Mouse (Mus musculus) liver, postnatal 0 days (tissue): ENCODE measurements around the gene Sox30. TPM values are rescaled to one million over a fixed set of nuclear protein-coding genes. Genes with fewer than 3 reads are reported as not detected.
A peak's percentile ranks its signal among the peaks of the same experiment; 100 is the strongest.

Source experiments
- ATAC-seq: fragments of 200-750 bp; cut with Nextera tagmentation; 2 replicates; pipeline ENCODE4 v1.8.0; 2017; ENCODE audit warnings: mild to moderate bottlenecking, moderate library complexity
- DNase-seq: peaks from one replicate; pipeline ENCODE4 v3.0.0-alpha.2; 2016
- H3K27ac ChIP-seq: fragments of 300-500 bp; sonication (generic); 2 replicates; pipeline ENCODE4 v1.5.1; 2014; ENCODE audit warnings: antibody characterized with exemption, moderate library complexity, mild to moderate bottlenecking, low read depth
- H3K27me3 ChIP-seq: fragments of 300-500 bp; sonication (generic); 2 replicates; pipeline ENCODE4 v1.6.1; 2014; ENCODE audit warnings: low read length, control low read depth, mixed read lengths; ENCODE audit not compliant: insufficient read depth
- H3K36me3 ChIP-seq: fragments of 300-500 bp; sonication (generic); replicated peaks from 2 replicates; pipeline ENCODE4 v1.6.1; 2014; ENCODE audit warnings: mild to moderate bottlenecking, control low read depth, low read length, moderate library complexity, mixed read lengths; ENCODE audit not compliant: insufficient read depth
- H3K4me1 ChIP-seq: fragments of 300-500 bp; sonication (generic); 2 replicates; pipeline ENCODE4 v1.6.1; 2014; ENCODE audit warnings: antibody characterized with exemption, mild to moderate bottlenecking, control low read depth; ENCODE audit not compliant: insufficient read depth
- H3K4me2 ChIP-seq: fragments of 300-500 bp; sonication (generic); 2 replicates; pipeline ENCODE4 v1.6.1; 2014; ENCODE audit warnings: low read depth, mild to moderate bottlenecking, low read length, moderate library complexity, mixed read lengths
- H3K4me3 ChIP-seq: fragments of 300-500 bp; sonication (generic); 2 replicates; pipeline ENCODE4 v1.5.1; 2014; ENCODE audit warnings: low read depth, low read length
- H3K9ac ChIP-seq: fragments of 300-500 bp; sonication (generic); replicated peaks from 2 replicates; pipeline ENCODE4 v1.6.1; 2014; ENCODE audit warnings: mild to moderate bottlenecking, moderate library complexity
- H3K9me3 ChIP-seq: fragments of 300-500 bp; sonication (generic); 2 replicates; pipeline ENCODE4 v1.6.1; 2016; ENCODE audit warnings: mild to moderate bottlenecking, control low read depth, low read length, mixed read lengths
- CTCF ChIP-seq: sonication (generic); IDR thresholded peaks from 2 replicates; pipeline ENCODE4 v1.5.1; 2016; ENCODE audit warnings: antibody characterized with exemption, low read depth
- EP300 ChIP-seq: IDR thresholded peaks from 2 replicates; pipeline ENCODE4 v1.6.1; 2016; ENCODE audit warnings: antibody characterized with exemption, low read depth, mild to moderate bottlenecking
- WGBS: fragments of 180-500 bp; shearing (Covaris S2); extraction: QIAGEN DNeasy Blood & Tissue Kit; methylation state at CpG from one replicate; pipeline ENCODE4 v1.1.7; 2014; ENCODE audit not compliant: insufficient replicate concordance; 5-methylcytosine and 5-hydroxymethylcytosine counted together
- polyA plus RNA-seq: library from polyadenylated mRNA; unstranded; fragments of >200 nt; fragmentation: Nextera tagmentation; extraction: Ambion mirVana; gene quantifications from 2 replicates; pipeline ENCODE4 v1.2.1, GENCODE M21; 2015

Sox30 gene
- polyA plus RNA-seq, 1 experiment from 2014 or later, result 0.04 TPM

DNA sequence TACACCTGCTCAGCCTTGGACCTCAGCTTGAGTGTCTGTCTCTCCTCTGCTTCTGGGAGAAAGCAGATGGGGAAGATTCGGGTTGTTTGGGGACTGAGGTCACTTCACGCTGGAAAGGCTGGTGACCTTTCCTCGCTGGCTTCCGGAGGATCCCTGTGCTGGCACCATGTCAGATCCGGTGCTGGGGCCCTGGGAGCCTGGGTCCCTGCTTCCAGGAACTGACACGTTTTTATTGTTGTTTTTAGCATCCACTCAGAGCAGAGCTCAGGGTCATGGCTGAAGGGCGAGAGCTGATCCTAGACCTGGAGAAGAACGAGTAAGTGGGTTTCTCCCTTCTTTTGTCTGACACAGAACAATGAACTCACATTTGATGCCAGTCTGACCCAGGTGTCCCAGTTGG is 84.7 kb downstream of the Sox30 start:
- ATAC-seq (peak; percentile 39; the same call in 1 of the 2 replicates), DNase-seq (no peak)
- Histone ChIP-seq H3K9ac (no peak overlapping the region), H3K36me3 (no peaks in the 10 kb centered on the region; the same call in 1 of the 2 replicates), H3K4me2 (no peak overlapping the region), H3K27me3 (no peaks in the 10 kb centered on the region), H3K9me3 (no peaks in the 10 kb centered on the region), H3K4me1 (peaks cover 19% of the 10 kb centered on the region), H3K27ac (peak overlapping the region; percentile 60), H3K4me3 (no peak overlapping the region)
- no peak for TF ChIP-seq EP300
- no peak for TF ChIP-seq CTCF
- 61% methylated on average over 8 of the region's 8 CpGs for WGBS

GRCm38 (mm10) chr11:46065201-46066011 is 85.3 kb downstream of the Sox30 start:
- no peak overlapping the region for H3K4me3 ChIP-seq
- ATAC-seq (peak; percentile 77), DNase-seq (peak; percentile 52)
- TF ChIP-seq EP300 (no peak), CTCF (no peak)
- H3K9ac ChIP-seq, result no peak overlapping the region
- no peaks in the 10 kb centered on the region for H3K9me3 ChIP-seq
- no peak overlapping the region; the same call in 1 of the 2 replicates for H3K4me2 ChIP-seq
- WGBS, result 54% methylated on average over 21 of the region's 21 CpGs
- H3K27me3 ChIP-seq, result no peaks in the 10 kb centered on the region
- peak overlapping the region; percentile 60 for H3K27ac ChIP-seq
- no peaks in the 10 kb centered on the region; the same call in 1 of the 2 replicates for H3K36me3 ChIP-seq
- peaks cover 13% of the 10 kb centered on the region; the same call in 1 of the 2 replicates for H3K4me1 ChIP-seq

Other genes with a start within 250 kb of the Sox30 start
- 33.6 and 37.3 TPM in 2 replicates for gene Clint1, start 128.3 kb upstream of the Sox30 start, polyA plus RNA-seq
- 1.3 and 1.8 TPM in 2 replicates for gene Lsm11, start 35.4 kb upstream of the Sox30 start, polyA plus RNA-seq
- gene Thg1l, start 24.8 kb upstream of the Sox30 start, polyA plus RNA-seq, result 3.8 TPM in 2 replicates
- 3.6 and 5.2 TPM in 2 replicates for gene Gm12166, start 72.0 kb downstream of the Sox30 start, polyA plus RNA-seq
- gene Adam19, start 75.7 kb downstream of the Sox30 start, polyA plus RNA-seq, result 1.0 and 1.1 TPM in 2 replicates
- gene Nipal4, start 186.2 kb downstream of the Sox30 start, polyA plus RNA-seq, result not detected in 2 replicates